In the genomic region with DNA sequence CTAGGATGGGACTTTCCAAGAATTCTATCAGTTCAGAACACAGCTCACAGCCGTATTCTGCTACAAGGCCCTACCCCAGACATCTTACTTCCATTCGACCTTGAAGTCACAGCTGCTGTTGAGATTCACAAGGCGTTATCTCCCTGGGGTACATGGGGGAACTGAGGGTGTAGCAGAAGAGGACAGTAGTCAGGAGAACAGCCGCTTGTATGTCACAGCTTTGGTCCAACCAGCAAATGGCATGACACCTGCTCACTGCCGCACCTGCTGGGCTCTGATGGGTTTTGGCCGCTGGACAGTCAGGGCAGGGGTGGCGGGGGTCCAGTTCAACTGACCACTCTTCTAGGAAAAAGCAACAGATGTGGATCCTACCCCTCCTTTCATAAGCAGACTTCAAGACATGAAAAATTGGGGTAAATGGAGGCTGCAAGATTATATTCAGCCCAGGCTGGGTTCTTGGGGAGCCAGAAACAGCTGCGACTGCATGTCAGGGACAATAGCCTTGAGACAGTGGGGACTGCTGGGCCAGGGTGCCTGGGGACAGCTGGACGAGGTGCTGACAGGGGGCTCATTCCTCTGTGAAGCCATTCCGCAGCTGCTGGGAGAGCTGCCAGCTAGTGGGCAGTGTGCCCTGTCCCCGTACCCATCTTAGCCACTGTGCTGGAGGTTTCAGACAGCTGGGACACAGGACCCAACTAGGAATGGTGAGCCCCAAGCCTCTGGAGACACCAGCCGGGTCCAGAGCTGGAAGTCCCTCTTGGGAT, we compare ENCODE assay signal across 13 mouse cellular contexts. TPM values are rescaled to one million over a fixed set of nuclear protein-coding genes. Genes with fewer than 3 reads are reported as not detected.
A peak's percentile ranks its signal among the peaks of the same experiment; 100 is the strongest.
DNase-seq lines count a peak whose midpoint lies in the region; ATAC-seq and TF ChIP-seq lines count a peak whose summit lies in the region.
"Had no signal": no experiment of that assay in that cellular context is flagged by ENCODE, and none has a peak within 500 bp of the region (broad histone marks: within the 10 kb centered on the region; RNA-seq: fewer than 3 reads in every experiment).

No protein-coding gene starts in this region.

- no peak overlapping the region for H3K9ac ChIP-seq in intestine, embryonic 15.5 days
- H3K9ac ChIP-seq: lung, embryonic 15.5 days had no signal

- peak; percentile 52 to 56 for DNase-seq in frontal cortex, postnatal 10 days (ENCODE audit: low spot score in 2 of 2)
- no peak for DNase-seq in frontal cortex, postnatal 14 days (ENCODE audit: low spot score in 2 of 2)
- peak; percentile 57 for DNase-seq in left cerebral cortex, adult 11 months (ENCODE audit: low spot score)
- no peak for DNase-seq in left cerebral cortex, postnatal 36 days (ENCODE audit: low spot score in 2 of 2)
- peak; percentile 40 to 70 for DNase-seq in heart, postnatal 14 days
- DNase-seq in testis, postnatal 14 days (ENCODE audit: low spot score): no peak
- DNase-seq: adrenal gland, postnatal 36 days had no signal

- no peaks in the 10 kb centered on the region for H3K79me2 ChIP-seq in C2C12 (ENCODE audit: control insufficient read depth, insufficient read depth)

- no peaks in the 10 kb centered on the region for H3K9me3 ChIP-seq in intestine, embryonic 15.5 days
- H3K9me3 ChIP-seq: lung, embryonic 15.5 days had no signal

- H3K36me3 ChIP-seq in C2C12 (ENCODE audit: control insufficient read depth, insufficient read depth): no peaks in the 10 kb centered on the region
- no peaks in the 10 kb centered on the region for H3K36me3 ChIP-seq in intestine, embryonic 15.5 days
- H3K36me3 ChIP-seq: lung, embryonic 15.5 days had no signal

- H3K4me3 ChIP-seq in C2C12 (ENCODE audit: insufficient read depth, poor library complexity, severe bottlenecking): no peak overlapping the region
- H3K4me3 ChIP-seq in intestine, embryonic 15.5 days (replicated peaks): no peak overlapping the region
- H3K4me3 ChIP-seq: lung, embryonic 15.5 days had no signal

- no peak overlapping the region for H3ac ChIP-seq in C2C12 (ENCODE audit: control insufficient read depth, insufficient read length, low read depth)

- intact Hi-C loops in left cerebral cortex, postnatal 36 days (cut with DNase I): loop anchor here (10.0 kb wide), 1 partner anchor 229 kb away; the partner anchor contains the start of gene Fbxl16
- intact Hi-C loops in heart, postnatal 14 days (cut with DNase I): loop anchor here (5.0 kb wide), 1 partner anchor 227 kb away; no protein-coding TSS in a partner anchor

- H3K27me3 ChIP-seq in C2C12 (ENCODE audit: control insufficient read depth, insufficient read depth, insufficient read length): no peaks in the 10 kb centered on the region
- H3K27me3 ChIP-seq in intestine, embryonic 15.5 days (replicated peaks): peaks cover 3% of the 10 kb centered on the region; the same call in 1 of the 2 replicates
- H3K27me3 ChIP-seq: Patski had no signal

- no peaks in the 10 kb centered on the region for H3K79me3 ChIP-seq in C2C12 (ENCODE audit: low read depth)

- TF ChIP-seq CTCF in C2C12 (IDR thresholded peaks at IDR 0.05; ENCODE audit: control insufficient read depth, insufficient read depth, insufficient read length): no peak

- no peak overlapping the region for H3K27ac ChIP-seq in intestine, embryonic 15.5 days
- H3K27ac ChIP-seq: lung, embryonic 15.5 days had no signal

- ATAC-seq in intestine, embryonic 15.5 days: no peak
- ATAC-seq: intestine, embryonic 16.5 days; midbrain, embryonic 16.5 days; Patski had no signal

- no peak overlapping the region for H3K4me2 ChIP-seq in intestine, embryonic 15.5 days (replicated peaks)
- H3K4me2 ChIP-seq: lung, embryonic 15.5 days had no signal

- WGBS in intestine, embryonic 15.5 days: 70% methylated on average over 12 of the region's 12 CpGs

- H3K4me1 ChIP-seq in intestine, embryonic 15.5 days (replicated peaks): peaks cover 18% of the 10 kb centered on the region

TF ChIP-seq in C2C12, 6 proteins besides CTCF, POLR2A, EP300 and RAD21:
- TF ChIP-seq MYOG (IDR thresholded peaks at IDR 0.05; ENCODE audit: control insufficient read depth, extremely low read depth, insufficient read length): no peak
- TF ChIP-seq USF1 (IDR thresholded peaks at IDR 0.05; ENCODE audit: low read depth): no peak
- TF ChIP-seq CEBPB (IDR thresholded peaks at IDR 0.05; ENCODE audit: low read depth): no peak
- no peak for TF ChIP-seq FOSL1 (IDR thresholded peaks at IDR 0.05; ENCODE audit: insufficient read depth, low read length, poor library complexity, severe bottlenecking)
- TF ChIP-seq MAX (IDR thresholded peaks at IDR 0.05): no peak
- peak; percentile 100 for TF ChIP-seq MYOD1 (IDR thresholded peaks at IDR 0.05; ENCODE audit: control insufficient read depth, insufficient read length, low read depth)

RNA-seq across cellular contexts. Expression of gene Lmf1, which starts 3.5 kb away (rescaled TPM):
- total RNA-seq in left cerebral cortex, postnatal 36 days (2021): 10 to 100 TPM; 22.1 to 26.7 TPM
- 14.0 TPM for polyA plus RNA-seq in C2C12 (2012; fragmentation: generic; extraction: Trizol)
- total RNA-seq in heart, postnatal 14 days (2021): 10 to 100 TPM; 26.2 to 28.0 TPM
- polyA plus RNA-seq in intestine, embryonic 15.5 days (2015; fragmentation: Nextera tagmentation; extraction: Ambion mirVana): 33.0 and 35.9 TPM in 2 replicates

RNA-seq across cellular contexts. Expression of gene Sox8, which starts 4.9 kb away (rescaled TPM):
- 10 to 100 TPM; 42.8 to 65.3 TPM for total RNA-seq in left cerebral cortex, postnatal 36 days (2021)
- 0.99 TPM for polyA plus RNA-seq in C2C12 (2012; fragmentation: generic; extraction: Trizol)
- total RNA-seq in heart, postnatal 14 days (2021): under 1 TPM; 0.56 to 0.67 TPM
- polyA plus RNA-seq in intestine, embryonic 15.5 days (2015; fragmentation: Nextera tagmentation; extraction: Ambion mirVana): 5.8 and 6.1 TPM in 2 replicates

Comparison
In these comparisons a context has a peak if more than half of its experiments do, and no peak if none do; other contexts are left out.
1. DNase-seq: peak in frontal cortex, postnatal 10 days (2 of 2), left cerebral cortex, adult 11 months (single experiment) and heart, postnatal 14 days (2 of 2); none in frontal cortex, postnatal 14 days (0 of 2), left cerebral cortex, postnatal 36 days (0 of 2) and testis, postnatal 14 days (single experiment).
2. RNA of gene Sox8, which starts 4.9 kb away (total RNA-seq): 42.8 to 65.3 TPM in left cerebral cortex, postnatal 36 days; 0.56 to 0.67 TPM in heart, postnatal 14 days; every median in the first group is over 10 times any median in the second.